9 mouse cellular contexts compared by ENCODE assay signal in the genomic region with DNA sequence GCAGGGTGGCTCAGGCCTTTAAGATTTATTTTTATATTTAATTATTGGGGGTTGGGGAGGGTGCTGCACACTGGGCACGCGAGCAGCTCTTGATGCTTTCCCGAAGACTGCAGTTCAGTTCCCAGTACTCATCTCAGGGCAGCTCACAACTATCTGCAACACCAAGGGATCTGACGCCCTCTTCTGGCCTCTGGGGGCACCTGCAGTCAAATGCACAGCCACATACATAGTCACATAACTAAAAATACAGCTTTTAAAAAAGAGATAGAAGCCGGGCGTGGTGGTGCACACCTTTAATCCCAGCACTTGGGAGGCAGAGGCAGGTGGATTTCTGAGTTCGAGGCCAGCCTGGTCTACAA. TPM values are rescaled to one million over a fixed set of nuclear protein-coding genes. Genes with fewer than 3 reads are reported as not detected.
A peak's percentile ranks its signal among the peaks of the same experiment; 100 is the strongest.
DNase-seq lines count a peak whose midpoint lies in the region; ATAC-seq and TF ChIP-seq lines count a peak whose summit lies in the region.
"Had no signal": no experiment of that assay in that cellular context is flagged by ENCODE, and none has a peak within 500 bp of the region (broad histone marks: within the 10 kb centered on the region; RNA-seq: fewer than 3 reads in every experiment).

No protein-coding gene starts in this region.

- 88% methylated on average over 7 of the region's 7 CpGs for WGBS in heart, embryonic 13.5 days
- WGBS in limb, embryonic 13.5 days = 90% methylated on average over 7 of the region's 7 CpGs

- no peak for TF ChIP-seq POLR2A in testis, adult 2 months (IDR thresholded peaks at IDR 0.05; ENCODE audit: control insufficient read depth, low read depth, low read length)

- TF ChIP-seq CTCF in testis, adult 2 months (IDR thresholded peaks at IDR 0.05; ENCODE audit: control insufficient read depth, insufficient read depth, insufficient replicate concordance, low read depth, low read length) = peak; percentile 19; the same call in 1 of the 2 replicates

- H3K4me1 ChIP-seq in heart, embryonic 13.5 days = peaks cover 68% of the 10 kb centered on the region
- H3K4me1 ChIP-seq in testis, adult 2 months (ENCODE audit: control insufficient read depth, insufficient read depth, low read length) = peaks cover 27% of the 10 kb centered on the region
- H3K4me1 ChIP-seq in limb, embryonic 13.5 days = peaks cover 64% of the 10 kb centered on the region

- no peaks in the 10 kb centered on the region for H3K36me3 ChIP-seq in heart, embryonic 13.5 days
- no peaks in the 10 kb centered on the region for H3K36me3 ChIP-seq in testis, adult 2 months (ENCODE audit: control insufficient read depth, insufficient read depth, low read length)
- H3K36me3 ChIP-seq in limb, embryonic 13.5 days = no peaks in the 10 kb centered on the region

- H3K4me3 ChIP-seq in heart, embryonic 13.5 days = no peak overlapping the region
- H3K4me3 ChIP-seq in testis, adult 2 months (ENCODE audit: control insufficient read depth, low read depth, low read length) = no peak overlapping the region
- H3K4me3 ChIP-seq in limb, embryonic 13.5 days = no peak overlapping the region

- no peak for ATAC-seq in heart, embryonic 13.5 days (ENCODE audit: extremely low read depth, insufficient number of reproducible peaks, low FRiP score, low TSS enrichment)
- no peak for ATAC-seq in limb, embryonic 13.5 days (ENCODE audit: low FRiP score, low read depth)
- ATAC-seq: CD4-positive, CD25-positive, alpha-beta regulatory T cell, adult 4 months had no signal

- H3K4me2 ChIP-seq in heart, embryonic 13.5 days = no peak overlapping the region
- peak overlapping the region; percentile 69 for H3K4me2 ChIP-seq in limb, embryonic 13.5 days (replicated peaks)

- H3K27ac ChIP-seq in heart, embryonic 13.5 days (replicated peaks) = peak overlapping the region; percentile 88
- no peak overlapping the region for H3K27ac ChIP-seq in testis, adult 2 months (ENCODE audit: control insufficient read depth, insufficient read depth, low read depth, low read length)
- peak overlapping the region; percentile 98 for H3K27ac ChIP-seq in limb, embryonic 13.5 days

- no peak overlapping the region for H3K9ac ChIP-seq in heart, embryonic 13.5 days
- 0 out of 2 replicates have a peak overlapping the region, but pooled peaks have one; percentile 61 for H3K9ac ChIP-seq in limb, embryonic 13.5 days

- H3K9me3 ChIP-seq in heart, embryonic 13.5 days = no peaks in the 10 kb centered on the region
- no peaks in the 10 kb centered on the region for H3K9me3 ChIP-seq in limb, embryonic 13.5 days

- H3K27me3 ChIP-seq in heart, embryonic 13.5 days (replicated peaks) = no peaks in the 10 kb centered on the region
- no peaks in the 10 kb centered on the region for H3K27me3 ChIP-seq in testis, adult 2 months (ENCODE audit: control insufficient read depth, insufficient read depth, low read length)
- no peaks in the 10 kb centered on the region for H3K27me3 ChIP-seq in limb, embryonic 13.5 days

- no peak for DNase-seq in heart, adult 8-10 months (ENCODE audit: low spot score)
- DNase-seq in testis, postnatal 14 days (ENCODE audit: low spot score) = no peak
- no peak for DNase-seq in right cerebral cortex, postnatal 4 days
- no peak for DNase-seq in layer of hippocampus, postnatal 10 days (ENCODE audit: low spot score in 2 of 2)
- no peak for DNase-seq in frontal cortex, postnatal 14 days (ENCODE audit: low spot score in 2 of 2)

RNA-seq across cellular contexts. Expression of gene Foxp4, which starts 52.5 kb away (rescaled TPM):
- 9.0 and 9.2 TPM in 2 replicates for polyA plus RNA-seq in heart, embryonic 13.5 days (2015; fragmentation: Nextera tagmentation; extraction: Ambion mirVana)
- total RNA-seq in heart, adult 8-10 months (2022) = 10 to 100 TPM; 10.2 to 12.7 (median 10.5) TPM
- 7.6 and 7.8 TPM in 2 replicates for polyA plus RNA-seq in testis, adult 2 months (2012; rRNA removed)
- polyA plus RNA-seq in limb, embryonic 13.5 days (2015; fragmentation: Nextera tagmentation; extraction: Ambion mirVana) = 25.9 and 30.2 TPM in 2 replicates
- 10 to 100 TPM; 51.1 to 57.6 TPM for total RNA-seq in layer of hippocampus, postnatal 10 days (2021)
